Mouse (Mus musculus): ENCODE measurements around the gene RPS10-NUDT3.

DNA sequence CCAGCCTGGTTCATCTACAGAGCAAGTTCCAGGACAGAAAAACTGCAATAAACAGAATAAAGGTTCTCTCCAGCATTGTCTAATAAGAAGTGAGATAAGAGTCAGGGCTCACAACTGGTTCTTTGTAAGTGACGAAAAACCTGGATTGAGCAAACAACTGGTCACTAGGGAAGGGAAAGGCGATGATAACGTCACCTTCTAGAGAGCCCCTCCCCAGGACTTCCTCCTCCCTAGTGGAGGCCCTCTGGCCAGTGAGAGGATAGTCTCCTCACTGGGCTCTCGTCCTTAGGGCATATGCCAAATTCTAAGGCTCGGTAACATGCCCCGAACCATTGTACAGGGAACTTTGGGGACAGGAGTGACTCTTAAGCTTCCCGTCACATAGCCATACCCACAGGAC lies 59.0 kb downstream of the RPS10-NUDT3 start:
- TF ChIP-seq CTCF (IDR thresholded peaks at IDR 0.05; ENCODE audit: extremely low read depth, insufficient read depth, insufficient read length, insufficient replicate concordance) = no peak
- TF ChIP-seq POLR2A (IDR thresholded peaks at IDR 0.05; ENCODE audit: low read depth, low read length) = no peak

All from spleen, adult 2 months (tissue).